Mouse (Mus musculus): Measurements from ENCODE around the gene Tcap. TPM values are rescaled to one million over a fixed set of nuclear protein-coding genes. Genes with fewer than 3 reads are reported as not detected.

Tcap gene
- polyA plus RNA-seq, 1 experiment from 2014 or later = 0.29 TPM

Other genes starting within 250 kb of the Tcap start
- gene Fbxl20, start 233.4 kb upstream of the Tcap start, polyA plus RNA-seq (2014; fragmentation: Nextera tagmentation; extraction: Ambion mirVana) = 21.1 and 26.2 TPM in 2 replicates
- gene Med1, start 190.5 kb upstream of the Tcap start, polyA plus RNA-seq (2014; fragmentation: Nextera tagmentation; extraction: Ambion mirVana) = 56.7 and 61.1 TPM in 2 replicates
- 11.3 TPM in 2 replicates for gene Cdk12, start 180.8 kb upstream of the Tcap start, polyA plus RNA-seq (2014; fragmentation: Nextera tagmentation; extraction: Ambion mirVana)
- 25.3 and 25.5 TPM in 2 replicates for gene Neurod2, start 54.2 kb upstream of the Tcap start, polyA plus RNA-seq (2014; fragmentation: Nextera tagmentation; extraction: Ambion mirVana)
- 1.3 and 2.4 TPM in 2 replicates for gene Ppp1r1b, start 35.4 kb upstream of the Tcap start, polyA plus RNA-seq (2014; fragmentation: Nextera tagmentation; extraction: Ambion mirVana)
- gene Stard3, start 25.4 kb upstream of the Tcap start, polyA plus RNA-seq (2014; fragmentation: Nextera tagmentation; extraction: Ambion mirVana) = 28.0 and 35.6 TPM in 2 replicates
- 1.8 and 2.6 TPM in 2 replicates for gene Pnmt, start 2.6 kb downstream of the Tcap start, polyA plus RNA-seq (2014; fragmentation: Nextera tagmentation; extraction: Ambion mirVana)
- 5.8 and 6.2 TPM in 2 replicates for gene Pgap3, start 16.7 kb downstream of the Tcap start, polyA plus RNA-seq (2014; fragmentation: Nextera tagmentation; extraction: Ambion mirVana)
- 5.9 and 9.1 TPM in 2 replicates for gene Erbb2, start 28.7 kb downstream of the Tcap start, polyA plus RNA-seq (2014; fragmentation: Nextera tagmentation; extraction: Ambion mirVana)
- gene Mien1, start 55.2 kb downstream of the Tcap start, polyA plus RNA-seq (2014; fragmentation: Nextera tagmentation; extraction: Ambion mirVana) = 234 and 247 TPM in 2 replicates
- 0.86 and 0.97 TPM in 2 replicates for gene Grb7, start 62.6 kb downstream of the Tcap start, polyA plus RNA-seq (2014; fragmentation: Nextera tagmentation; extraction: Ambion mirVana)
- gene Ikzf3, start 162.2 kb downstream of the Tcap start, polyA plus RNA-seq (2014; fragmentation: Nextera tagmentation; extraction: Ambion mirVana) = 0.20 and 0.22 TPM in 2 replicates
- gene Zpbp2, start 167.3 kb downstream of the Tcap start, polyA plus RNA-seq (2014; fragmentation: Nextera tagmentation; extraction: Ambion mirVana) = not detected in 2 replicates
- gene Ormdl3, start 203.6 kb downstream of the Tcap start, polyA plus RNA-seq (2014; fragmentation: Nextera tagmentation; extraction: Ambion mirVana) = 14.5 and 16.2 TPM in 2 replicates
- not detected in 2 replicates for gene Lrrc3c, start 214.5 kb downstream of the Tcap start, polyA plus RNA-seq (2014; fragmentation: Nextera tagmentation; extraction: Ambion mirVana)
- 0.37 and 0.76 TPM in 2 replicates for gene Gm12355, start 241.8 kb downstream of the Tcap start, polyA plus RNA-seq (2014; fragmentation: Nextera tagmentation; extraction: Ambion mirVana)
- not detected in 2 replicates for gene Gsdma3, start 242.5 kb downstream of the Tcap start, polyA plus RNA-seq (2014; fragmentation: Nextera tagmentation; extraction: Ambion mirVana)